Mouse (Mus musculus): ENCODE results near the gene Tipin.
"Not testable (repeated sequence)": the region's sequence is repeated elsewhere in the genome, so short reads cannot be mapped to it uniquely, and the experiment has no call there.

The Tipin gene

DNA sequence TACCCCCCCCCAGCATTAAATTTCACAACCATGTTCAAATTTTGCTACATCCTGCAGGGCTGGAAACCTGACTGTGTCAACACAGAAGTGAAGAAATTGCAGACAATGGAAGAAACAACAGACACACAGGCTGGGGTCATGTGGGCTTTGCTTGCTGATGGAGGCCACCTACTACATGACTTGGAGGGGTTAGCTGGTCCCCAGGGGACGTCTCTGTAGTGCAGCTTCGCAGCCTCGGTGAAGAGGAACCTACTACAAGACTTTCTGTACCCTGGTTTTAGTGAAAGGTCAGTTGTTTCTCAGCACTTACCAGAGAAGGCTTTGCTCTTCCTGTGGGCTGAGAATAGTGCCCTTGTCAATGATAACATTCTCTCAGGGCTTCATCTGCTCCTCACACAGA, 10.1 kb upstream of the Tipin start:
- DNase-seq (ENCODE audit: low read depth), result no peak

DNA sequence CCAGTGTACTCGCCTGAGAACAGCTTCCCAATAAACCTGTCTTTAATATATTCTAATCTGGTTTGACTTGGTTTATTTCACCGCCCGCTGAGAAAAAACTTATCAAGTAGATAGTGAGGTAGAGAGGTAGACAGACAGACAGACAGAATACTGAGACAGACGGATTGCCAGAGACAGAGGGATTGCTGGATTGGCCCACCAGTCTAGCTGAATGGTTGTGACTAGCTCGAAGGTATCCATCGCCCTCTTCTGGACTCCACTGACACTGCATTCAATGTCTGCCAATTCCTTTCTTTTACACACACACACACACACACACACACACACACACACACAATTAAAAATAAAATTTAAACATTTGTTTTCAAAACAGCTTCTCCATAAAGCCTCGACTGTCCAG, 8.8 kb upstream of the Tipin start:
- DNase-seq (ENCODE audit: low read depth), result peak; percentile 44

DNA sequence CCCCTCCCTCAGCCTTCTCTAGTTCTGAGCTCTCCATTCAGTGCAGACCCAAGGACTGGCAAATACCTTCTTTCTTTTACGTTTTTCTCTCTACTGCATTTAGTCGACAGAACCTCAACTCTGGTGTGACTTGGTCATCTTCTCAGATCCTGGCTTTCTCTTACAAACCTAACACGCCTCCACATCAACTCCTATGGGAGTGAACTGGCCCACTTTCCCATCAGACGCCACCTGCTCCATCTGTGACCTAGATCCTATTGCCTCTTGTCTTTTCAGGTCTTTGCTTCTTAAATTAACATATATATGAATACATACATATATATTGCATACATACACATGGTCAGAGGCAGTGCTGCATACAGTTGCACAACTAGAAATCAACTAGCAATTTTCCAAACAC, 7.6 kb upstream of the Tipin start:
- DNase-seq (ENCODE audit: low read depth), result no peak

DNA sequence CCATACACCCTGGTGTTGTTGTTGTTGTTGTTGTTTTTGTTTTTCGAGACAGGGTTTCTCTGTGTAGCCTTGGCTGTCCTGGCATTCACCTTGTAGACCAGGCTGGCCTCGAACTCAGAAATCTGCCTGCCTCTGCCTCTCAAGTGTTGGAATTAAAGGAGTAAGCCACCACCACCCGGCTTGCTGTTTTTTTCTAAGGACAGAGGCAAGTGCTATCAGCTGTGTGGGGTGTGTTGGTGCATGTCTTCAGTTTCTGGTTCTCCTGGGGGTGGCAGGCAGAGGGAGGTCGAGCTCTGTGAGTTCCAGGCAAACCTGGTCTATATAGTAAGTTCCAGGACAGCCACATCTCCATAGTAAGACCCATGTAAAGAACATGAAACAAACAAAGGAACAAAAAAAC, 7.1 kb upstream of the Tipin start:
- DNase-seq (ENCODE audit: low read depth), result no peak

DNA sequence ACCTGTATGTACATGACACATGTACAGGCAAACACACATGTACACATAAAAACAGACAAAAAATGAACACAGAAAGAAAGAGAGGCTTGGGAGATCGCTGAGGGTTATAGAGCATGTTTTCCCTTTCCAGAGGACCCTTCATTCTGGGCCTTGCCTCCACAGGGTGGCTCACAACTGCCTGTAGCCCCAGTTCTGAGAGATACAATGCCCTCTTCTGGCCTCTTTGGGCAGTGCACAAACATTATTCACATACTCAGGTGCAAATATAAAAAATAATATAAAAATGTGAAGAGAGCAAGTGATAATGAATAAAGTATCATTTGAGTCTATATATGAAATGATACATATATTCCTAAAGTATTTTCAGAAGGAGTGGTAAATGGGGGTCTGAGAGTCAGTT, 6.5 kb upstream of the Tipin start:
- no peak for DNase-seq (ENCODE audit: low read depth)

DNA sequence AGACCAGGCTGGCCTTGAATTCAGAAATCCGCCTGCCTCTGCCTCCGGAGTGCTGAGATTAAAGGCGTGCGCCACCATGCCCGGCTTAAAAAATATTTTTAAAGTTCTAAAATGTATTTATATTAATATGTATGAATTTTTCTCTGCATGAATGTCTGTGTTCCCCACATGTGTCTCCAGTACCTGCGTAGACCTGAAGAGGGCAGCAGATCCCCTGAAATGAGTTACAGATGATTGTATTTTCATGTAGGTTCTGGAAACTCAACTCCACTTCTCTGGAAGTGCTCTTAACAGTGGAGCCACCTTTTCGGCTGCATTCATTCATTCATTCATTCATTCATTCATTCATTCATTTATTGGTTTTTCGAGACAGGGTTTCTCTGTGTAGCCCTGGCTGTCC, 3.7 kb upstream of the Tipin start:
- DNase-seq (ENCODE audit: low read depth), result peak; percentile 88

DNA sequence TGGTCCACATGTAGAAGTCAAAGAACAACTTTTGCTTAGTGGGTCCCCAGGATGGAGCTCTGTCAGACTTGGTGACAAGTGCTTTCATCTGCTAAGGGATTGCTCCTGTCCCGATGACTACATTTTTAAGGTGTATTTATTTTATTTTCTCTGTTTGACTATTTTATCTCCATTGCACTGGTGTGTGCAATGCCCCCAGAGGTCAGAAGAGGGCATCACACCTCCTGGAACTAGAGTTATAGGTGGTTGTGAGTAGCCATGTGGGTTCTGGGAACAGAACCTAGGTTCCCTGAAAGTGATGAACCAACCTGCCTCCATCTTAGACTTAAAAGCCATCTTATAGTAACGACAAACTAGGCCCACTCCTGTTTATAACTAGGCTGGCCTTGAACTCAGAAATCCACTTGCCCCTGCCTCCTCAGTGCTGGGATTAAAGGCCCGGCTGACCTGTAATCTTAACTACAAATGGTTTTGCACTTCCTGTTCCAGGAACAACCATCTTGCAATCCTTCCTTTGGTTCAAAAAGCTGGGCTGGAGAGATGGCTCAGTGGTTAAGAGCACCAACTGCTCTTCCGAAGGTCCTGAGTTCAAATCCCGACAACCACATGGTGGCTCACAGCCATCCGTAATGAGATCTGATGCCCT, 2.6 kb upstream of the Tipin start:
- peak; percentile 32 for DNase-seq (ENCODE audit: low read depth)

DNA sequence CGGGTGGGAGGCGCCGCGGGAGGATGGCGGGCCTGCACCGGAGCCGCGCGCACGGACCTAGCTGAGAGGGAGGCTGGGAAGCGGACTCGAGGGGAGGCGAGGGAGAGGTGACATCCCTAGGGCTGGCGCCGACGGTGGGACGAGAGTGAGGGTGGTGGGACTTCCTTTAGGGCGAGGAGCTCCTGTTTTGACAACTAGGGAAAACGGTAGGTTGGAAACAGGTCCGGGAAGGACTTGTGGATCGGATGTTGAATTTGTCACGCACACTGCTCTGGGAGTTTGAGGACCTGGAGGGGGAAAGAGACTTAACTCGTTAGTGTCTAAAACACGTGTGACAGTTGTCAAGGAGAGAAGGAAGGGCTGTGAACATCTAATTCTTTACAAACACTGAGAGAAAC, 399 bp downstream of the Tipin start:
- DNase-seq (ENCODE audit: low read depth), result no peak

DNA sequence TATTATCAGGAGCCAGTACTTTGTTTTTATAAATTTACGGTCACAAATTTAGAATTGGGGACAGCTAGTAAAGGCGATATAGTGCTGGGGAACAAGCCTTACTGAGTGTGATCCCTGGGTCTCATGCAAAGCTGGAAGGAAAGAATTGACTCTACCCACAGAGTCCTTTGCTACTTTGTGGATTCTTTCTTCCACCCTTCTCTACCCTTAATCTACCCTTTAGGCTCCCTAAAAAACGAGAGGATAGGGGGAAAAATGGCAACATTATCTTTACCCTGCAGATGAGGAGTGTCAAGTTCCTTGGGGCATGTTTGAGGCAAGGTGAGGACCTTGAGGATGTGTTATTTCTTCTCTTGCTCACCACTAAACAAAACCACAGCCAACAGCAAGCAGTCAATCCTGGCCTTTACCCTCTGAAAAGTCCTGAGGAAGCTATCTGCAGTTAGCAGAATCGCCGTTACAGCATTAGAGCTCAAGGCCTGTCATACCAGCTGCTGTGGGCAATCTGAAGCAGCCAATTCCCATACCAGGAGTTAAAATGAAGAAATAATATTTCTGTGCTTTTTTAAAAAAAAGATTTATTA, 1.1 kb downstream of the Tipin start:
- peak; percentile 16 for DNase-seq (ENCODE audit: low read depth)

DNA sequence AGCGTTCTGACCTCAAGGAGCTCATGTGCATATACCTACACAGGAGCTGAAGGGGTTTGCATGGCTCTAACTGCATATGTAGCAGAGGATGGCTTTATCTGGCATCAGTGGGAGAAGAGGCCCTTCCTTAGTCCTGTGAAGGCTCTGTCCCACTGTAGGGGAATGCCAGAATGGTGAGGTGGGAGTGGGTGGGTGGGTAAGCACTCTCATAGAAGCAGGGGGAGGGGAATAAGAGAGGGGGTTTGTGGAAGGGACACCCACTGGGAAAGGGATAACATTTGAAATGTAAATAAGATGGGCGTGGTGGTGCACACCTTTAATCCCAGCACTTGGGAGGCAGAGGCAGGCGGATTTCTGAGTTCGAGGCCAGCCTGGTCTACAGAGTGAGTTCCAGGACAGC, 21.7 kb downstream of the Tipin start:
- DNase-seq (ENCODE audit: low read depth), result not testable (repeated sequence)

DNA sequence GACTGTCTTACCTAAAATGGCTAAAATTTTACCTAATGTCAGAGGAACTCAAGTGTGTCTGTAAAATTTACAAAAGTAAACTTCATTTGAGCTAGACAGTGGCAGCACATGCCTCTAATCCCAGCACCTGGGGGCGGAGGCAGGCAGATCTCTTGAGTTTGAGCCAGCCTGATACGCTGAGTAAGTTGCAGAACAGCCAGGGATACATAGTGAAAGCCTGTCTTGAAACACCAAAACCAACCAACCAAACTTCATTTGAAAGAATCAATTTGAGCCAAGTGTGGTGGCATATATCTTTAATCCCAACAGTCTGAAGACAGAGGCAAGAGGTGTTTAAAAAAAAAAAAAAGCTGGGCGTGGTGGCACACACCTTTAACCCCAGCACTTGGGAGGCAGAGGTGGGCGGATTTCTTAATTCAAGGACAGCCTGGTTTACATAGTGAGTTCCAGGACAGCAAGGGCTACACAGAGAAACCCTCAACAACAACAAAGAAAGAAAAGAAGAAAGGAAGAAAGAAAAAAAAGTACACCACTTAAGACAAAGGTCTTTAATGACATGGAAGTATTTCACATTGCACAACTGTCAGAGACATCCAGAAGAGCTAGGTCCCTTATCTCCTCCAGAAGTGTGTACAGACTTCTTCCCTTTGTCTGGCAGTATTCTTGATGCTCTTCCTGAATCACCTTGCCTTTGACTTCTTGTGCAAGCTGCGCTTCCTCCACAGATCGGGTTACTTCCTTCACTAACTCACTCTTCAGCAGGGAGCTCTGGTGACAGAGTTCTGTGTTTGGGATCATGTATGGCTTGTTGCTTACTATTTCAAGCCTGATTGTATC, 25.3 kb downstream of the Tipin start:
- no peak for DNase-seq (ENCODE audit: low read depth)

DNA sequence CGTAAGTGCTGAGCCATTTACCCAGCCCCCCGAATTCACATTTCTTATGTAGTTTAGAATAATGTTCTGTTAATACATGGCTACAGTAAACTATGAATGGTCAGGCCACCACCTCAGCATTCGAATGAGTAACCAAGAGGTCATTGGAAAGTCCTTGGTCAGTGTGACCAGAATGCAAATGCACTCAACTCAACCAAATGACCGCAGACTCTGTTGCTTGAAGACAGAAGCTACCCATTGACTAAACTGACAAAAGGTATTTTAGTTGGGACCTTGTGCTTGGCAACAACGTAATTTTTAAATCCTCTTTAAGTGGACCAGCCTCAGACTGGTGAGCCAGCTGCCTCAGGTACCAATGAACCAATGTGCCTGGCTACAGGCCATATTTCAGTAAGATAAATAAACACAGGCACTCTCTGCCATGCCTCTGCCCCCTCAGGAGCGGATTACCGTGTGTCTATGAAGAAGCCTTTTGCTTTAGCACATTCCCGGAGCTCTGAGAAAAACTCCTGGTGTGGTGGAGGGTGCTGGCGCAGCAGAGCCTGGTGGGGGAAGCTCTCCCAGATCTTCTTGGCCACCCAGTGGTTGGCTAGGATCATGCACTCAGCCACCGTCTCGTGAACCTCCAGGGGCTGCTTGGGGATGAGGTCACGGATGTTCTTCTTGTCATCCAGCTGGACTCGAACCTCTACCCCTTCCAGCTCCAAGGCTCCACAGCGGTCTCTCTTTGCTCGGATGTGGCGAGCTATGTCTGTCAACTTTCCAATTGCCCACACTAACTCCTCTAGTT, 29.8 kb downstream of the Tipin start:
- DNase-seq (ENCODE audit: low read depth), result no peak

DNA sequence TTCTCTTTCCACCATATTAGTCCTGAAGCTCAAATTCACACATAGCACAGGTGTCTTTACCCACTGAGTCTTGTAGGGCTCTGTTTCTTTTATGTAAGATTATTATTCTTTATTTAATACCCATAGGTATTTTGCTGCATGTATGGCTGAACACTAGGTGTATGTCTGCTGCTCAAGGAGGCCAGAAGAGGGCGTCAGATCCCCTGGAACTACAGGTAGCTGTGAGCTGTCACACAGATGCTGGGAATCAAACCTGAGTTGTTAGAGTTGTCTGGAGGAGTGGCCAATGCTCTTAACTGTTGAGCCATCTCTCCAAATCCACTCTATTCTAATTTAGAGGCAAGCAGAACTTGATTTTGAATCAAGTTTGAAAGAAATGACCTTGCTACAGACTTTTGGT, 30.7 kb downstream of the Tipin start:
- peak; percentile 4 for DNase-seq (ENCODE audit: low read depth)

DNA sequence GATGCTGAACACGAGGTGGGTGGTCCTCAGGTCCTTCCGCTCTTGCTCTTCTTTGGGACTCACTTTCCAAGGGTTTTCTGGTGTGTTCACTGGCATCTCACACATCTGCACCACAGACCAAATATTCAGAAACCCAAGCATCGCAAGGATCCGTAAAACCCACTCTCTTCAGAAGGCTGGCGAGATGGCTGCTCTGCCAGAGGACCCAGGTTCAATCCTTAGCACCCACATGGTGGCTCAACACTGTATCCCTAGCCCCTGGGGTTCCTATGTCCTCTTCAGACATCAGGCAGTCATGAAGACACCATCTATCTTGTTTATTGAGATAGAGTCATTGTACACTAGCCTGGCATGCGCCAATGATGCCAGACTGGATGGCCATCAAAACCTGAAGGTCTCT, 33.3 kb downstream of the Tipin start:
- no peak for DNase-seq (ENCODE audit: low read depth)

DNA sequence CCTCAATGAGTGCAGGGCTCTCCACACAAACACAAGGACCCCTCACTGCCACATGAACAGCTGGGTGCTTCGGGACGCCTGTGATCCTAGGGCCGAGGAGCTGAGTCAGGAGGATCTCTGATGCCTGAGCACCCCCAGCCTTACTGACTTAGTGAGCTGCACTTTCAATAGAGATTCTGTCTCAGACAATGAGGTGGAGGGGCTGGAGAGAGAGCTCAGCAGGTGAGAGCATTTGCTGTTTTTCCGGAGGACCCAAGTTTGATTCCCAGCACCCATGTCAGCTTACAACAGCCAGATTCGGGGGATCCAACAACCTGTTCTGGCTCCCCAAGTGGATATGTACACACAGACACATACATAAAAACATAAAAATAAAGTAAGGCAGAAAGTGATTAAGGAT, 35.6 kb downstream of the Tipin start:
- no peak for DNase-seq (ENCODE audit: low read depth)

DNA sequence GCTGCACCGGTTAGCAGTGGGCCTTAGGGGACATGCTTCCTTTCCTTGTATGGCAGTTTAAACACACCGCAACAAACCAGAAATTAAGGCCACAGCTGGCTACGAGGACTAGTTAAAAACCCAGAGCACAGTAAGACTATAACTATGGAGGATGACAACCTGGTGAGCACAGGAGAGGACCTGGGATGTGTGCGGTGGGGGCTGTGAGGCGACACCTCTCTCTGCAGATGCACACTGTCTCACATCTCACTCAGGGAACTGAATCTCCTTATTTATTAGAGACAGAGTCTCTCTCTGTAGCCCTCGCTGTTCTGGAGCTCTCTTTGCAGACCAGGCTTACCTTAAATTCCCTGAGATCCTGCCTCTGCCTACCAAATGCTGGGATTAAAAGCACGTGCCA, 42.6 kb downstream of the Tipin start:
- no peak for DNase-seq (ENCODE audit: low read depth)

DNA sequence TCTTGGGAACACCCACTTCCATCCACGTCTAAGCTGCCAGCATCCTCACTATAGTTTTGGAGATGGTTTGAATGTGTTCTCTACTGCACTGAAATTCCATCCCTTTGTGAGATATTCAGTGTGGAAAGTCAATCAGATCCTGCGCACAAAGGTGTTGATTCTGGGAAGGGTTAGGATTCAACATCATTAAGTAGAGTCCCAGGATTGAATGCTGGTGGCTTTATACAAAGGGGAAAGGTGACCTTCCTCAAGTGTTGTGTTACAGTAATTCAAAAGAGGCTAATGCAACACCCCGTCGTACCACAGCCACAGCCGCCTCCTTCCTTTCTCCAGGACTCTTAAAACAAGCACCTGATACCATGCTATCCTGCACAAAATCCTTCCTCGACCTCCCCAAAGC, 54.4 kb downstream of the Tipin start:
- DNase-seq (ENCODE audit: low read depth), result no peak

DNA sequence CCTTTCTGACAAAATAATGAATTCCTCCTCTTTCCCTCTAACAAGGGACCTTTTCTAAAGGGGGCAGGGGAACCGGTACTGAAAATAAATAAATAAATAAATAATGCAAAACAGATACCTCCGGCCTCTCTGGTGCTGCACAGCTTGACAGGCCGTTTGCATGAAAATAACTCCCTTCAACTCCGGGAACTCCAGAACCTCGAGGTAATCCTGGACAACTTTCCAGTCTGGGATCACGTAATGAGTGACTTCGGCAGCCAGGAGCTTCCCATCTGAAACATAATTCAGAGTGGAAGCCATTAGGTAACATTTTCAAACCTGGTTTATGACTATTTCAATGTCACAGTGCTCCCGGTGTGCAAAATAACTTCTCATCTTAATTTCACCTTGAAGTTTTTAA, 58.0 kb downstream of the Tipin start:
- no peak for DNase-seq (ENCODE audit: low read depth)

DNA sequence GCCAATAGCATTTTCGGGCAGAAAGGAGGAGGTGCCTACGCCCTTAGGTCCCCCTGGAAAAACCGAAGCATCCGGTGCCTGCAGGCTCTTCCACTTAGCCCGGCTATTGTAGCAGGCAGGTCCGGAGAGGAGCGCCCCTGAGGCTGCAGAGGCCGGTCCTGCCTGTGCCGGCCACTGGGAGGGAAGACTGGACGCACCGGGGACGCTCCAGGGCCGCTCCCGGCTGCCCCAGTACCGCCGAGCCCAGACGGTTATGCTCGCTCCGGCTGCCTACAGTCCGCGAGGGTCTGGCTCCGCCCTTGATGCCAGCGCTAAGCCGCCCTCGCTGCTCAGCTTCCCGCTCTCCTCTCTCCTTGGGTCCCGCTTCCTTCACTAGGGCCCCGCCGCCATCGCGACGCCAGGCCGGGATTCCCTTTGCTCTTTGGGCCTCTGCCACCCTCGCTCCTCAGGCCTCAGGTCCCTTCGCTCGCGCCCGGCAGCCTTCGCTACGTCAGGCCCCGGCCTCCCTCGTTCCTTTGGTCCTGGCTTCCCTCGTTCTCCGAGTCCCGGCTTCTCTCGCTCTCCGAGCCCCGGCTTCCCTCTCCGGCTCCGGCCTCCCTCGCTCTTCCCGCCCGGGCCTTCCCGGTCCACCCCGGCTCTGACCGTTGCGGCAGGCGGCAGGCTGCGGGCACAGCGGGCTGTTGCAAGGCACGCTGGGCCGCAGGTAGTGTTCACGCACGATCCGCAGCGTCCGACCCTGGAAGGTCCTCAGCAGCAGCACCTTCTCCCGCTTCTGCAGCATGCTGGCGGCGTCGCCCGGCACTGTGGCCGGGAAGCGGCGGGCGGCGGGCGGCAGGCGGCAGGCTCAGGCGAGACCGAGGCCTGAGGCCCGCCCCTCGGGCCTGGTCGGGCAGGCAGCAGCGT, 59.2 kb downstream of the Tipin start:
- DNase-seq (ENCODE audit: low read depth), result peak; percentile 83

DNA sequence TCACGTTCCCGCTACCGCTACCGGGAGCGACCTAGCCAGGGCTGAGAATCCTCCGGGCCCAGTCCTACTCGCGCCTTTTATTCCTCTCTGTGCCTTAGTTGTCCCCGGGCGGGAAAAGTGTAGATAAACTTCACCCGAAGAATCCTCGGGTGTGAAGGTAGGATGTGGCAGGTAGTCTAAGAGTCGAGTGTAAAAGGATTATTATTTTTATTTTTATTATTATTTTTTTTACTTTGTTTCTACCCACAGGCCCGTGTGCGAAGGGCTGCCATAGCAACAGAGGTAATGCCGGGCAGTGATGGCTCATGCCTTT, 59.8 kb downstream of the Tipin start, which contains the start of gene Dis3l:
Dis3l (minus strand) TSS at position 35 of the 313 bp plus-strand sequence.
- DNase-seq (ENCODE audit: low read depth), result no peak

DNA sequence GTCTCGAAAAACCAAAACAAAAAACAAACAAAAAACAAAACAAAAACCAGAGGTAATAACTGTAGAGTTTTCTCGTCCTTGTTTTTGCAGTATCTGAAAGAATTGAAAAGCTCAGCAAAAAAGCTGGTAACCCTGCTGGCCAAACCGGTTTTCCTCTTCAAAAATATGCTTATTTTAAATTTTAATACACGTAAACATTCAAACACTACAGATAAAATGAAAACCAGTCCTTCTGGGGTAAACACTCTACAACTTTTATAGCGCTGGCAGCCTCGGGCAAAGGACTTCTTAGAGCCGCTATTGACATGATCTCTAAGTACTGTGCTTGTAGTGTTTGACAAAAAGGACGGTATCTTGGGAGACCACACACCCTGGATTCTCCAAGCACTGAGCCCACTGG, 60.3 kb downstream of the Tipin start:
- peak; percentile 15 for DNase-seq (ENCODE audit: low read depth)

DNA sequence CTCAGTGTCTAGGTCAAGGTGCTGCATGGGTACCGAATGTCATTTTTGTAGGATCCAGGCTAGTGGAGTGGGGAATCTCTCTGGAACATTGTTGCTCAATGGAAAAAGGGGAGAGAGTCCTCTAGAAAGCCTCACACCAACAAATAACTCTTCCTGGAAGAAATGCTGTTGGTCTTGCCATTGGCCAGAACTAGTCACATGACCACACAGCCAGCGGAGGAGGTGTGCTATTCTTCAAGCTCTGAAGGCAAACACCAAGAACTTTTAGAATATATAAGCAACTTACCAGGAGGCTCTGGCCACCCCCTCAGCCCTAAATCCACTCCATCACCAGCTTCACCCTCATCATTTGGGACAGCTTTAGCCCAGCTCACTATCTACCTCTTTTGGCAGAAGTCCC, 62.3 kb downstream of the Tipin start:
- DNase-seq (ENCODE audit: low read depth), result peak; percentile 17
